Mouse (Mus musculus): ENCODE data around the gene Cd79a. TPM values are rescaled to one million over a fixed set of nuclear protein-coding genes. Genes with fewer than 3 reads are reported as not detected.
A peak's percentile ranks its signal among the peaks of the same experiment; 100 is the strongest.

Gene Cd79a
- polyA plus RNA-seq, 1 experiment from 2014 or later = 0.14 TPM

GRCm38 (mm10) chr7:24902264-24902629 lies 5.1 kb downstream of the Cd79a start:
- WGBS (ENCODE audit: insufficient replicate concordance) = 44% methylated on average over 2 of the region's 2 CpGs

GRCm38 (mm10) chr7:24902630-24903443 lies 5.7 kb downstream of the Cd79a start, which contains the start of gene Arhgef1:
Gene Arhgef1 (plus strand): TSS chr7:24902912.
- Histone ChIP-seq H3K9ac (ENCODE audit: low read depth, low read length) (peak within 1 kb of the TSS; percentile 86), H3K4me1 (ENCODE audit: control insufficient read depth, insufficient read depth, low read length) (peaks cover 37% of the 10 kb centered on the region), H3K27me3 (ENCODE audit: control insufficient read depth, insufficient read depth, low read length) (no peaks in the 10 kb centered on the region), H3K27ac (ENCODE audit: low read depth, low read length) (peak within 1 kb of the TSS; percentile 91), H3K9me3 (replicated peaks; ENCODE audit: control insufficient read depth, low read length) (no peaks in the 10 kb centered on the region), H3K4me2 (peak within 1 kb of the TSS; percentile 75), H3K36me3 (ENCODE audit: control insufficient read depth, insufficient read depth, low read length) (no peaks in the 10 kb centered on the region), H3K4me3 (ENCODE audit: low read depth, low read length) (peak within 1 kb of the TSS; percentile 77)
- WGBS (ENCODE audit: insufficient replicate concordance) = 5% methylated on average over 48 of the region's 68 CpGs
- ATAC-seq (replicated peaks; ENCODE audit: insufficient number of reproducible peaks, low FRiP score, low TSS enrichment) = peak; percentile 41

More at GRCm38 (mm10) chr7:24902264-24902629, 5.1 kb downstream of the Cd79a start:
- no peaks in the 10 kb centered on the region for H3K36me3 ChIP-seq (ENCODE audit: control insufficient read depth, insufficient read depth, low read length)
- no peaks in the 10 kb centered on the region for H3K27me3 ChIP-seq (ENCODE audit: control insufficient read depth, insufficient read depth, low read length)
- no peak for ATAC-seq (replicated peaks; ENCODE audit: insufficient number of reproducible peaks, low FRiP score, low TSS enrichment)
- no peaks in the 10 kb centered on the region for H3K9me3 ChIP-seq (replicated peaks; ENCODE audit: control insufficient read depth, low read length)
- peaks cover 32% of the 10 kb centered on the region for H3K4me1 ChIP-seq (ENCODE audit: control insufficient read depth, insufficient read depth, low read length)
- H3K4me2 ChIP-seq = peak overlapping the region; percentile 75
- peak overlapping the region; percentile 77 for H3K4me3 ChIP-seq (ENCODE audit: low read depth, low read length)
- H3K9ac ChIP-seq (ENCODE audit: low read depth, low read length) = peak overlapping the region; percentile 86
- H3K27ac ChIP-seq (ENCODE audit: low read depth, low read length) = peak overlapping the region; percentile 91

GRCm38 (mm10) chr7:24903444-24903825 lies 6.3 kb downstream of the Cd79a start:
- no peak for ATAC-seq (replicated peaks; ENCODE audit: insufficient number of reproducible peaks, low FRiP score, low TSS enrichment)
- H3K4me3 ChIP-seq (ENCODE audit: low read depth, low read length) = peak overlapping the region; percentile 77
- no peaks in the 10 kb centered on the region for H3K27me3 ChIP-seq (ENCODE audit: control insufficient read depth, insufficient read depth, low read length)
- peak overlapping the region; percentile 75 for H3K4me2 ChIP-seq
- H3K27ac ChIP-seq (ENCODE audit: low read depth, low read length) = peak overlapping the region; percentile 91
- WGBS (ENCODE audit: insufficient replicate concordance) = 29% methylated on average over 10 of the region's 10 CpGs
- H3K4me1 ChIP-seq (ENCODE audit: control insufficient read depth, insufficient read depth, low read length) = peaks cover 37% of the 10 kb centered on the region
- H3K9me3 ChIP-seq (replicated peaks; ENCODE audit: control insufficient read depth, low read length) = no peaks in the 10 kb centered on the region
- no peaks in the 10 kb centered on the region for H3K36me3 ChIP-seq (ENCODE audit: control insufficient read depth, insufficient read depth, low read length)
- peak overlapping the region; percentile 86 for H3K9ac ChIP-seq (ENCODE audit: low read depth, low read length)

GRCm38 (mm10) chr7:24904070-24904483 lies 6.9 kb downstream of the Cd79a start:
- peak; percentile 93 for ATAC-seq (replicated peaks; ENCODE audit: insufficient number of reproducible peaks, low FRiP score, low TSS enrichment)
- no peaks in the 10 kb centered on the region for H3K36me3 ChIP-seq (ENCODE audit: control insufficient read depth, insufficient read depth, low read length)
- peaks cover 37% of the 10 kb centered on the region for H3K4me1 ChIP-seq (ENCODE audit: control insufficient read depth, insufficient read depth, low read length)
- H3K27ac ChIP-seq (ENCODE audit: low read depth, low read length) = peak overlapping the region; percentile 62
- under 1% methylated on average over 30 of the region's 30 CpGs for WGBS (ENCODE audit: insufficient replicate concordance)
- H3K9me3 ChIP-seq (replicated peaks; ENCODE audit: control insufficient read depth, low read length) = no peaks in the 10 kb centered on the region
- H3K27me3 ChIP-seq (ENCODE audit: control insufficient read depth, insufficient read depth, low read length) = no peaks in the 10 kb centered on the region
- H3K4me3 ChIP-seq (ENCODE audit: low read depth, low read length) = peak overlapping the region; percentile 77
- H3K4me2 ChIP-seq = peak overlapping the region; percentile 75
- H3K9ac ChIP-seq (ENCODE audit: low read depth, low read length) = peak overlapping the region; percentile 86

DNA sequence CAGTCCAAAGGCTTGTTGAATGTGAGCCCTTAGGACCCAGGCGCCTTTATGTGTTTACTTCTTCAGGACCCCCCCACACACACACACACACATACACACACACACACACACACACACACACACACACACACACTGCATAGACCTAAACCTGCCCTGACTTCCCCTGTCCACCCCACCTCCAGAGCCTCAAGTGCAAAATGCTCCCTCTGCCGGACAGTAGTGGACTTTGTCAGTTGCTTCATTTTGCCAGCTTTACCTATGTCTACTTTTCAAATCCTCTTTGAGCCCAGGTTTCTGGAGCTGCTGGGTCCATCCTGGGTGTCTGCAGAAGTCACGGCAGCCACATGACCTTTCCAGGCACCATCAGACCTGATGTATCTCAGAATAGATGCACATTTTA lies 7.8 kb downstream of the Cd79a start:
- peak overlapping the region; percentile 62 for H3K27ac ChIP-seq (ENCODE audit: low read depth, low read length)
- H3K9ac ChIP-seq (ENCODE audit: low read depth, low read length) = peak overlapping the region; percentile 79
- H3K4me1 ChIP-seq (ENCODE audit: control insufficient read depth, insufficient read depth, low read length) = peaks cover 37% of the 10 kb centered on the region

DNA sequence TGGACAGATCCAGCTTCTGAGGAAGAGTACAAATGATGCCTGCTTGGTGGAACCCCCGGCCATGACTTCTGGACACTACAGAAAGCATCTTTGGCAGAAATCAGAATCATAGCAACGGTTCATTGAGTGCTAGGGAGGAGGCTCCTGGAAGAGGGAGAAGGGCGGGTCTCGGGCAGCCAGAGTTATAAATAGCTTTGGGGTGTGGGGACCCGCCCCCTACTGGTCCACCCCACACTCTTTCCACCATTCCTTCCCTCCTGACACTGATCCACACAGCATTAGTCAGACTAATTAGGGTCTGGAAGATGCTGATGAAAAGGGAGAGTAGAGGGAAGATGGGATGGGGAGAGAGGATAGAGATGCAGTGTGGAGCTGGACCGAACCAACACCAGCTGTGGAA lies 9.4 kb downstream of the Cd79a start:
- Histone ChIP-seq H3K4me2 (peak overlapping the region; percentile 15), H3K9ac (ENCODE audit: low read depth, low read length) (no peak overlapping the region), H3K27ac (ENCODE audit: low read depth, low read length) (no peak overlapping the region), H3K27me3 (ENCODE audit: control insufficient read depth, insufficient read depth, low read length) (no peaks in the 10 kb centered on the region), H3K9me3 (replicated peaks; ENCODE audit: control insufficient read depth, low read length) (no peaks in the 10 kb centered on the region), H3K4me3 (ENCODE audit: low read depth, low read length) (no peak overlapping the region), H3K36me3 (ENCODE audit: control insufficient read depth, insufficient read depth, low read length) (no peaks in the 10 kb centered on the region), H3K4me1 (ENCODE audit: control insufficient read depth, insufficient read depth, low read length) (peaks cover 37% of the 10 kb centered on the region)
- ATAC-seq (replicated peaks; ENCODE audit: insufficient number of reproducible peaks, low FRiP score, low TSS enrichment) = no peak
- WGBS (ENCODE audit: insufficient replicate concordance) = 18% methylated on average over 6 of the region's 6 CpGs

More for the DNA sequence above, 7.8 kb downstream of the Cd79a start:
- Histone ChIP-seq H3K4me2 (peak overlapping the region; percentile 75), H3K27me3 (ENCODE audit: control insufficient read depth, insufficient read depth, low read length) (no peaks in the 10 kb centered on the region), H3K36me3 (ENCODE audit: control insufficient read depth, insufficient read depth, low read length) (no peaks in the 10 kb centered on the region), H3K9me3 (replicated peaks; ENCODE audit: control insufficient read depth, low read length) (no peaks in the 10 kb centered on the region), H3K4me3 (ENCODE audit: low read depth, low read length) (peak overlapping the region; percentile 77)
- ATAC-seq (replicated peaks; ENCODE audit: insufficient number of reproducible peaks, low FRiP score, low TSS enrichment) = no peak
- 9% methylated on average over 3 of the region's 3 CpGs for WGBS (ENCODE audit: insufficient replicate concordance)

DNA sequence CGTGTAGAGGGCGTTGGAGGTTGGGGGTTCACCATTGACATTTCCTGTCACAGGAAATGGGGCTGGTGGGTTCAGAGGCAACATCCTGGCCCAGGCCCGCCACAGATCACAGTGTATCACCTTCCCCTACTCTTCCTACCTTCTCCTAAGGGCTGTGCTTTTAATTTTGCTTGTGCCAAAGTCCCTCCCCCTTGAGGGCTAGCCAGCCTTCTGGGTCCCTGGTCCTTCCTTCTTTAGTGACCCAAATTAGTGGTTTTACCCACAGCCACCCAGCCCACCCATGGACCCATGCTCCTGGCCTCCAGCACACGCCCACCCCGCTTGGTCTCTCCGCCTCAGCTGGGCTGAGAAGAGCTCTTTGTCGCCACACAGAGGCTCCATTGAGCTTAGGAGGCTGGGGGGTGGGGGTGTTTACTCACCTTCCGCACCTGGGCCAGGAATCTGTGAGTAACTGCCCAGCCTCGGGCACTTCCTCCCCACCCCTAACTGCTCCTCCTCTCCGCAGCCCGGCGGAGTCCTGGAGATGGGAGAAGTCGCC lies 10.1 kb downstream of the Cd79a start:
- no peaks in the 10 kb centered on the region for H3K9me3 ChIP-seq (replicated peaks; ENCODE audit: control insufficient read depth, low read length)
- no peak for ATAC-seq (replicated peaks; ENCODE audit: insufficient number of reproducible peaks, low FRiP score, low TSS enrichment)
- H3K27me3 ChIP-seq (ENCODE audit: control insufficient read depth, insufficient read depth, low read length) = no peaks in the 10 kb centered on the region
- H3K36me3 ChIP-seq (ENCODE audit: control insufficient read depth, insufficient read depth, low read length) = no peaks in the 10 kb centered on the region
- no peak overlapping the region for H3K27ac ChIP-seq (ENCODE audit: low read depth, low read length)
- H3K4me3 ChIP-seq (ENCODE audit: low read depth, low read length) = no peak overlapping the region
- peaks cover 31% of the 10 kb centered on the region for H3K4me1 ChIP-seq (ENCODE audit: control insufficient read depth, insufficient read depth, low read length)
- WGBS (ENCODE audit: insufficient replicate concordance) = 29% methylated on average over 13 of the region's 13 CpGs
- peak overlapping the region; percentile 15; the same call in 1 of the 2 replicates for H3K4me2 ChIP-seq
- H3K9ac ChIP-seq (ENCODE audit: low read depth, low read length) = no peak overlapping the region

DNA sequence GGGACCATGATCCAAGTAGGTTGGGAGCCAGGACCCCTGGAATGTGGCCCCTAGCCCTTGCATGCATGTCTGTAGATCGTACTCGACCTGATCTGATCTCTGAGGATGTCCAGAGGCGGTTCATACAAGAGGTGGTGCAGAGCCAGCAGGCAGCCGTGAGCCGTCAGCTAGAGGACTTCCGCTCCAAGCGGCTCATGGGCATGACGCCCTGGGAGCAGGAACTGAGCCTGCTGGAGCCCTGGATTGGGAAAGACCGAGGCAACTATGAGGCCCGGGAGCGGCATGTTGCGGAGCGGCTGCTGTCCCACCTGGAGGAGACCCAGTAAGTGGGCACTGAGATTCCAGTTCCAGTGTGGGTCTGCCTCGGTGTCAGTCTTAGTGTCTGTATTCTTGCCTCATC lies 15.3 kb downstream of the Cd79a start:
- H3K4me2 ChIP-seq = no peak overlapping the region
- 94% methylated on average over 14 of the region's 14 CpGs for WGBS (ENCODE audit: insufficient replicate concordance)
- H3K9me3 ChIP-seq (replicated peaks; ENCODE audit: control insufficient read depth, low read length) = no peaks in the 10 kb centered on the region
- H3K4me1 ChIP-seq (ENCODE audit: control insufficient read depth, insufficient read depth, low read length) = peaks cover 3% of the 10 kb centered on the region; the same call in 1 of the 2 replicates
- no peak overlapping the region for H3K27ac ChIP-seq (ENCODE audit: low read depth, low read length)
- H3K4me3 ChIP-seq (ENCODE audit: low read depth, low read length) = no peak overlapping the region
- H3K9ac ChIP-seq (ENCODE audit: low read depth, low read length) = no peak overlapping the region
- ATAC-seq (replicated peaks; ENCODE audit: insufficient number of reproducible peaks, low FRiP score, low TSS enrichment) = no peak
- no peaks in the 10 kb centered on the region for H3K27me3 ChIP-seq (ENCODE audit: control insufficient read depth, insufficient read depth, low read length)
- H3K36me3 ChIP-seq (ENCODE audit: control insufficient read depth, insufficient read depth, low read length) = peaks cover 11% of the 10 kb centered on the region
